Mouse (Mus musculus) stomach, embryonic 16.5 days (tissue): ENCODE data around the gene Ddx6. TPM values are rescaled to one million over a fixed set of nuclear protein-coding genes. Genes with fewer than 3 reads are reported as not detected.

Source experiments
- ATAC-seq: fragments of 200-750 bp; cut with Nextera tagmentation; 2 replicates; pipeline ENCODE4 v1.8.0; 2017; ENCODE audit warnings: moderate number of reproducible peaks, moderate TSS enrichment; ENCODE audit not compliant: insufficient read depth, low FRiP score
- H3K27ac ChIP-seq: fragments of 300-500 bp; sonication (generic); 2 replicates; pipeline ENCODE4 v1.5.1; 2014; ENCODE audit warnings: low read length
- H3K27me3 ChIP-seq: fragments of 300-500 bp; sonication (generic); 2 replicates; pipeline ENCODE4 v1.6.1; 2014; ENCODE audit warnings: low read length, control low read depth, mixed read lengths; ENCODE audit not compliant: control insufficient read depth, insufficient read depth
- H3K36me3 ChIP-seq: fragments of 300-500 bp; sonication (generic); 2 replicates; pipeline ENCODE4 v1.6.1; 2014; ENCODE audit warnings: low read length; ENCODE audit not compliant: control insufficient read depth, insufficient read depth
- H3K4me1 ChIP-seq: fragments of 300-500 bp; sonication (generic); 2 replicates; pipeline ENCODE4 v1.6.1; 2014; ENCODE audit warnings: low read length, control low read depth, mixed read lengths; ENCODE audit not compliant: control insufficient read depth, insufficient read depth
- H3K4me2 ChIP-seq: fragments of 300-500 bp; sonication (generic); 2 replicates; pipeline ENCODE4 v1.6.1; 2014; ENCODE audit warnings: low read depth, low read length, mixed read lengths
- H3K4me3 ChIP-seq: fragments of 300-500 bp; sonication (generic); replicated peaks from 2 replicates; pipeline ENCODE4 v1.5.1; 2014; ENCODE audit warnings: mild to moderate bottlenecking, low read length
- H3K9ac ChIP-seq: fragments of 300-500 bp; sonication (generic); 2 replicates; pipeline ENCODE4 v1.6.1; 2014; ENCODE audit warnings: low read length
- H3K9me3 ChIP-seq: fragments of 300-500 bp; sonication (generic); replicated peaks from 2 replicates; pipeline ENCODE4 v1.6.1; 2016; ENCODE audit warnings: low read length, control low read depth; ENCODE audit not compliant: control insufficient read depth
- WGBS: fragments of 180-500 bp; shearing (Covaris S2); extraction: QIAGEN DNeasy Blood & Tissue Kit; methylation state at CpG from one replicate; pipeline ENCODE4 v1.1.7; 2014; 5-methylcytosine and 5-hydroxymethylcytosine counted together
- polyA plus RNA-seq: library from polyadenylated mRNA; unstranded; fragments of >200 nt; fragmentation: Nextera tagmentation; extraction: Ambion mirVana; gene quantifications from 2 replicates; pipeline ENCODE4 v1.2.1, GENCODE M21; 2015

Ddx6 gene
- polyA plus RNA-seq, 1 experiment from 2014 or later = 11.5 TPM

GRCm38 (mm10) chr9:44685346-44686330 lies 80.9 kb downstream of the Ddx6 start:
- no peaks in the 10 kb centered on the region for H3K9me3 ChIP-seq
- H3K4me3 ChIP-seq = no peak overlapping the region
- H3K27me3 ChIP-seq = no peaks in the 10 kb centered on the region
- peaks cover 4% of the 10 kb centered on the region; the same call in 1 of the 2 replicates for H3K36me3 ChIP-seq
- H3K4me1 ChIP-seq = peaks cover 7% of the 10 kb centered on the region; the same call in 1 of the 2 replicates
- no peak overlapping the region for H3K4me2 ChIP-seq
- peak; percentile 48; the same call in 1 of the 2 replicates for ATAC-seq
- peak overlapping the region; percentile 17; the same call in 1 of the 2 replicates for H3K27ac ChIP-seq
- no peak overlapping the region for H3K9ac ChIP-seq
- WGBS = 36% methylated on average over 14 of the region's 14 CpGs

GRCm38 (mm10) chr9:44686638-44687037 lies 81.9 kb downstream of the Ddx6 start:
- H3K36me3 ChIP-seq = peaks cover 4% of the 10 kb centered on the region; the same call in 1 of the 2 replicates
- H3K27me3 ChIP-seq = no peaks in the 10 kb centered on the region
- ATAC-seq = no peak
- WGBS = 73% methylated on average over 5 of the region's 5 CpGs
- H3K4me3 ChIP-seq = no peak overlapping the region
- H3K27ac ChIP-seq = peak overlapping the region; percentile 30; the same call in 1 of the 2 replicates
- peaks cover 7% of the 10 kb centered on the region; the same call in 1 of the 2 replicates for H3K4me1 ChIP-seq
- no peak overlapping the region for H3K4me2 ChIP-seq
- no peaks in the 10 kb centered on the region for H3K9me3 ChIP-seq
- no peak overlapping the region for H3K9ac ChIP-seq

- 78% methylated on average over 9 of the region's 9 CpGs for WGBS
- Histone ChIP-seq H3K36me3 (peaks cover 4% of the 10 kb centered on the region; the same call in 1 of the 2 replicates), H3K27ac (no peak overlapping the region), H3K9ac (no peak overlapping the region), H3K27me3 (no peaks in the 10 kb centered on the region), H3K9me3 (no peaks in the 10 kb centered on the region), H3K4me1 (peaks cover 7% of the 10 kb centered on the region; the same call in 1 of the 2 replicates), H3K4me2 (no peak overlapping the region), H3K4me3 (no peak overlapping the region)
- no peak for ATAC-seq
Measured at GRCm38 (mm10) chr9:44688013-44688412, 83.3 kb downstream of the Ddx6 start.

Other genes starting within 250 kb of the Ddx6 start
- 30.0 and 31.6 TPM in 2 replicates for gene Vps11, start 243.2 kb upstream of the Ddx6 start, polyA plus RNA-seq
- 33.8 and 41.3 TPM in 2 replicates for gene Hyou1, start 225.4 kb upstream of the Ddx6 start, polyA plus RNA-seq
- 34.4 and 35.6 TPM in 2 replicates for gene Slc37a4, start 208.0 kb upstream of the Ddx6 start, polyA plus RNA-seq
- 1,506 and 1,598 TPM in 2 replicates for gene Rps25, start 197.8 kb upstream of the Ddx6 start, polyA plus RNA-seq
- 112 and 116 TPM in 2 replicates for gene Trappc4, start 197.3 kb upstream of the Ddx6 start, polyA plus RNA-seq
- 22.4 and 27.6 TPM in 2 replicates for gene Ccdc84, start 186.3 kb upstream of the Ddx6 start, polyA plus RNA-seq
- not detected in 2 replicates for gene Foxr1, start 163.8 kb upstream of the Ddx6 start, polyA plus RNA-seq
- gene Upk2, start 149.9 kb upstream of the Ddx6 start, polyA plus RNA-seq = 31.1 and 39.0 TPM in 2 replicates
- 9.0 and 10.6 TPM in 2 replicates for gene Bcl9l, start 122.1 kb upstream of the Ddx6 start, polyA plus RNA-seq
- 0.34 and 0.49 TPM in 2 replicates for gene Cxcr5, start 43.0 kb upstream of the Ddx6 start, polyA plus RNA-seq
- gene Treh, start 68.3 kb downstream of the Ddx6 start, polyA plus RNA-seq = not detected in 2 replicates
- gene Phldb1, start 130.3 kb downstream of the Ddx6 start, polyA plus RNA-seq = 22.4 and 24.5 TPM in 2 replicates
- gene Arcn1, start 163.0 kb downstream of the Ddx6 start, polyA plus RNA-seq = 212 and 218 TPM in 2 replicates
- 76.3 and 77.3 TPM in 2 replicates for gene Ift46, start 163.0 kb downstream of the Ddx6 start, polyA plus RNA-seq
- gene Tmem25, start 194.4 kb downstream of the Ddx6 start, polyA plus RNA-seq = 3.6 and 4.5 TPM in 2 replicates
- 8.3 and 8.5 TPM in 2 replicates for gene Ttc36, start 198.2 kb downstream of the Ddx6 start, polyA plus RNA-seq